11 mouse cellular contexts compared by ENCODE assay signal in the genomic region with DNA sequence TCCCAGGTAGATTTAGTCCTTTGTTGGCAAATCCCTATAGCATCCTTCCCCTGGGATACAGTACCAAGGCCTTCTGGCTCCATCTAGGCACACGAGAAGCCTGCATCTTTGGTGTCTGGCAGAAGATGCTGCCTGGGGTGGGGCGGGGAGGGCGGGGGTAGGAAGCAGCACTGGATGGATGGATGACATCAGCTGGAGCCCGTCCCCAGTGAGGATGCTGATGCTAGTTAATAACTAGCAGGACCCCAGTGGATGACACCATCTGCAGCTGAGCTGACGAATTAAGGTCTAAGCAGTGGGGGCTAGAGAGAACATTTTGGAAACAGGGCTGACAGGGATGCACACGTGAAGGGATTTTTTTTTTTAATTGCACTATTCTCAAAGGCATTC.
A peak's percentile ranks its signal among the peaks of the same experiment; 100 is the strongest.
DNase-seq lines count a peak whose midpoint lies in the region; ATAC-seq and TF ChIP-seq lines count a peak whose summit lies in the region.
"Had no signal": no experiment of that assay in that cellular context is flagged by ENCODE, and none has a peak within 500 bp of the region (broad histone marks: within the 10 kb centered on the region; RNA-seq: fewer than 3 reads in every experiment).

No protein-coding gene starts in this region.

- no peak for TF ChIP-seq CTCF in hindbrain, postnatal 0 days (IDR thresholded peaks at IDR 0.05; ENCODE audit: low read depth)

- no peaks in the 10 kb centered on the region for H3K9me3 ChIP-seq in heart, embryonic 12.5 days (replicated peaks)
- H3K9me3 ChIP-seq in neural tube, embryonic 11.5 days (ENCODE audit: control insufficient read depth, low read length) = no peaks in the 10 kb centered on the region
- no peaks in the 10 kb centered on the region for H3K9me3 ChIP-seq in hindbrain, postnatal 0 days (ENCODE audit: low read length)
- no peaks in the 10 kb centered on the region for H3K9me3 ChIP-seq in stomach, embryonic 16.5 days (replicated peaks; ENCODE audit: control insufficient read depth, low read length)
- H3K9me3 ChIP-seq: limb, embryonic 10.5 days had no signal

- no peaks in the 10 kb centered on the region for H3K27me3 ChIP-seq in heart, embryonic 12.5 days (replicated peaks)
- no peaks in the 10 kb centered on the region for H3K27me3 ChIP-seq in neural tube, embryonic 11.5 days (ENCODE audit: control insufficient read depth, insufficient read depth, low read length)
- no peaks in the 10 kb centered on the region for H3K27me3 ChIP-seq in hindbrain, postnatal 0 days (ENCODE audit: insufficient read depth, low read length)
- no peaks in the 10 kb centered on the region for H3K27me3 ChIP-seq in stomach, embryonic 16.5 days (ENCODE audit: control insufficient read depth, insufficient read depth, low read length)
- H3K27me3 ChIP-seq: CH12.LX had no signal

- H3K9ac ChIP-seq in heart, embryonic 12.5 days = peak overlapping the region; percentile 39; the same call in 1 of the 2 replicates
- H3K9ac ChIP-seq in neural tube, embryonic 11.5 days (ENCODE audit: low read length) = no peak overlapping the region
- H3K9ac ChIP-seq in hindbrain, postnatal 0 days (replicated peaks; ENCODE audit: low read length) = no peak overlapping the region
- no peak overlapping the region for H3K9ac ChIP-seq in stomach, embryonic 16.5 days (ENCODE audit: low read length)
- H3K9ac ChIP-seq: liver, postnatal 0 days had no signal

- no peak for ATAC-seq in heart, embryonic 12.5 days (ENCODE audit: insufficient number of reproducible peaks, low FRiP score)
- ATAC-seq in neural tube, embryonic 11.5 days (ENCODE audit: insufficient read depth, low FRiP score, low TSS enrichment) = no peak
- ATAC-seq in hindbrain, postnatal 0 days = peak; percentile 46
- ATAC-seq in stomach, embryonic 16.5 days (ENCODE audit: insufficient read depth, low FRiP score) = no peak
- ATAC-seq: liver, postnatal 0 days had no signal

- no peaks in the 10 kb centered on the region for H3K36me3 ChIP-seq in heart, embryonic 12.5 days
- no peaks in the 10 kb centered on the region for H3K36me3 ChIP-seq in neural tube, embryonic 11.5 days (ENCODE audit: control insufficient read depth, insufficient read depth, low read length)
- no peaks in the 10 kb centered on the region for H3K36me3 ChIP-seq in hindbrain, postnatal 0 days (ENCODE audit: insufficient read depth, low read length)
- H3K36me3 ChIP-seq in stomach, embryonic 16.5 days (ENCODE audit: control insufficient read depth, insufficient read depth, low read length) = no peaks in the 10 kb centered on the region
- H3K36me3 ChIP-seq: limb, embryonic 10.5 days had no signal

- H3K4me3 ChIP-seq in heart, embryonic 12.5 days = no peak overlapping the region
- H3K4me3 ChIP-seq in neural tube, embryonic 11.5 days (ENCODE audit: low read depth, low read length) = no peak overlapping the region
- no peak overlapping the region for H3K4me3 ChIP-seq in hindbrain, postnatal 0 days (ENCODE audit: low read length)
- no peak overlapping the region for H3K4me3 ChIP-seq in stomach, embryonic 16.5 days (replicated peaks; ENCODE audit: low read length)
- H3K4me3 ChIP-seq: limb, embryonic 10.5 days had no signal

- H3K4me1 ChIP-seq in heart, embryonic 12.5 days (replicated peaks) = peaks cover 71% of the 10 kb centered on the region
- peaks cover 4% of the 10 kb centered on the region; the same call in 1 of the 2 replicates for H3K4me1 ChIP-seq in neural tube, embryonic 11.5 days (ENCODE audit: control insufficient read depth, insufficient read depth, low read length)
- H3K4me1 ChIP-seq in hindbrain, postnatal 0 days (ENCODE audit: insufficient read depth, low read length) = peaks cover 39% of the 10 kb centered on the region
- H3K4me1 ChIP-seq in stomach, embryonic 16.5 days (ENCODE audit: control insufficient read depth, insufficient read depth, low read length) = peaks cover 29% of the 10 kb centered on the region

- peak overlapping the region; percentile 90 for H3K27ac ChIP-seq in heart, embryonic 12.5 days (ENCODE audit: poor library complexity, severe bottlenecking)
- H3K27ac ChIP-seq in neural tube, embryonic 11.5 days (ENCODE audit: low read depth, low read length) = no peak overlapping the region
- H3K27ac ChIP-seq in hindbrain, postnatal 0 days = peak overlapping the region; percentile 78
- peak overlapping the region; percentile 52; the same call in 1 of the 2 replicates for H3K27ac ChIP-seq in stomach, embryonic 16.5 days (ENCODE audit: low read length)
- H3K27ac ChIP-seq: limb, embryonic 10.5 days had no signal

- WGBS in heart, embryonic 12.5 days = 70% methylated on average over 6 of the region's 6 CpGs
- 65% methylated on average over 6 of the region's 6 CpGs for WGBS in neural tube, embryonic 11.5 days
- WGBS in hindbrain, postnatal 0 days = 24% methylated on average over 6 of the region's 6 CpGs
- 63% methylated on average over 6 of the region's 6 CpGs for WGBS in stomach, embryonic 16.5 days

- H3K4me2 ChIP-seq in heart, embryonic 12.5 days = no peak overlapping the region
- no peak overlapping the region for H3K4me2 ChIP-seq in neural tube, embryonic 11.5 days (ENCODE audit: low read depth)
- H3K4me2 ChIP-seq in hindbrain, postnatal 0 days (ENCODE audit: low read depth, low read length) = 0 out of 2 replicates have a peak overlapping the region, but pooled peaks have one; percentile 2
- no peak overlapping the region for H3K4me2 ChIP-seq in stomach, embryonic 16.5 days (ENCODE audit: low read depth, low read length)

- no peak for DNase-seq in heart, adult 18-20 months
- peak; percentile 10 for DNase-seq in neural tube, embryonic 11.5 days (ENCODE audit: low spot score)
- DNase-seq in neural tube, embryonic 10.5 days (ENCODE audit: extremely low spot score, low spot score) = no peak
- peak; percentile 81 for DNase-seq in hindbrain, postnatal 0 days (ENCODE audit: low spot score)
- no peak for DNase-seq in adrenal gland, postnatal 14 days
- DNase-seq in frontal cortex, postnatal 25 days (ENCODE audit: low spot score in 2 of 2) = no peak
- DNase-seq: liver, postnatal 0 days had no signal

Comparison
In these comparisons a context has a peak if more than half of its experiments do, and no peak if none do; other contexts are left out.
1. DNase-seq: peak in neural tube, embryonic 11.5 days (single experiment) and hindbrain, postnatal 0 days (single experiment); none in heart, adult 18-20 months (0 of 2), neural tube, embryonic 10.5 days (single experiment), adrenal gland, postnatal 14 days (single experiment) and frontal cortex, postnatal 25 days (0 of 2).